Mouse (Mus musculus) bone marrow macrophage, adult 2 months (primary cell): ENCODE data around the gene Sox5.

ENCODE experiments used
- CTCF ChIP-seq: IDR thresholded peaks from 2 replicates; pipeline ENCODE4 v1.5.1; 2012; ENCODE audit warnings: low read depth, mild to moderate bottlenecking, low read length, moderate library complexity
- POLR2A ChIP-seq: IDR thresholded peaks from 2 replicates; pipeline ENCODE4 v1.6.1; 2012; ENCODE audit warnings: mild to moderate bottlenecking, low read depth, low read length, borderline replicate concordance

DNA sequence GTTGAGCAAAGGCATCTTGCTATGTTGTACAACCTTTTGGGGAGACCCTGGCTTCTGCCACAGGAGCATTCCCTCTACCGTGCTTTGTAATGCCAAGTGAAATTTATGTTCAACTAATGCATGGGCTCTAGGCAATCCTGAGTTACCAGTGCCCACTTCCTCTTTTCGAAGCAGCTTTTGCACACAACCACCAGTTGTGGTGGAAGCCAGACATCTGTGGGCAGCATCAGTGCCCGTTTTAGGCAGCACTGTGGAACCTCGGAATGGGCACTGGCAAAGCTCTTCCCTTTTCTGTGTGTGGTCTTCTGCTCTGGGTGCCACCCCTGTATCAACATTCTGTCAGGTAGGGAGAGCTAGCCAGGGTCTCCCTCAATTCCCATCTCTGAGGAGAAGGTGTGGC is 36.2 kb upstream of the Sox5 start:
- no peak for TF ChIP-seq CTCF
- TF ChIP-seq POLR2A: no peak
